Mouse (Mus musculus): ENCODE measurements around the gene Neurl3. TPM values are rescaled to one million over a fixed set of nuclear protein-coding genes. Genes with fewer than 3 reads are reported as not detected.
A peak's percentile ranks its signal among the peaks of the same experiment; 100 is the strongest.

The Neurl3 gene
- total and polyA plus RNA-seq, 3 experiments: 0.92 to 3.3 TPM; not detected in 1

DNA sequence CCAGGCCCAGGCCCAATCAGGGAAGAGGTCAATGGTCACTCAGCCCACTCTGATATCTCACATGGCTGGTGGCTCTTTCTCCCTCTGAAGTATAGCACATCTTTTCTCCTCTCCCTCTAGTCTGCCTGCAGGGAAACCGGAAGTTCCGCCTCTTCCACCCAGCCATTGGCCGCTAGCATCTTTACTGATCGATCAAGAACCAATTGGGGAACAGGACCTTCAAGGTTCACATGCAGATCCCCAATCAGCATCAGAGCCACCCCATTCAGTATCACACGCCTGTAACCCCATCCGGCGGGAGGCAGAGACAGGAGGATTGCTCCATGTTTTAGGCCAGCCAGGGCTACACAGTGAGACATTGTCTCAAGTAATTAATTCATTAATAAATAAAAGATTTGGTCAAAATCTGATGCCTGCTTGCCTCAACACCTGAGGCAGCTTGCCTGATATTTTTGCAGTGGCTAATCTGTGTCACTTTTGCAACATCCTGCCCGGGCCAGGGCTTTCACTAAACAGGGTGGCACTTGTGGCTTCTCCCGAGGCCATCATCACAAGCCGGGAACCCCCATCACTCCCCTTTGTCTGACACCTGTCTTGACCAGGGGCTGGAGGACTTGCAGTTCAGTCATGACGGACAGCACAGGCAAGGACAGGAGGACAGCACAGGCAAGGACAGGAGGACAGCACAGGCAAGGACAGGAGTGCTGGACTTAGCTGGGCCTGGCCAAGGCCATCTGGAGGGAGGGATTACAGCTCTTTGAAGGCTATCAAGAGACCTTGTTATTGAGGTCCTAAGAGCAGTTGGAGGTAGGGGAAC lies 40.7 kb upstream of the Neurl3 start:
- H3K4me1 ChIP-seq (ENCODE audit: control insufficient read depth in 1 of 2, insufficient read depth in 2 of 2, low read length in 2 of 2): 0 out of 4 replicates have a peak, but pooled peaks cover 0 to 4% of the 10 kb centered on the region in 2 experiments
- H3K9ac ChIP-seq (ENCODE audit: control insufficient read depth, low read depth, low read length, poor library complexity, severe bottlenecking): no peak overlapping the region
- no peaks in the 10 kb centered on the region for H3K9me3 ChIP-seq (replicated peaks; ENCODE audit: insufficient read depth, low read length)
- peak overlapping the region in 1 of 2 experiments; percentile 16; a peak in 1 of 4 replicates for H3K4me3 ChIP-seq (ENCODE audit: control insufficient read depth in 1 of 2, insufficient read depth in 1 of 2, low read depth in 2 of 2, low read length in 2 of 2)
- DNase-seq (ENCODE audit: low read depth, low spot score): peak; percentile 91
- no peak overlapping the region for H3K27ac ChIP-seq (ENCODE audit: control insufficient read depth, low read depth, low read length)
- H3K27me3 ChIP-seq (ENCODE audit: control insufficient read depth in 1 of 2, insufficient read depth in 2 of 2, low read length in 2 of 2): no peaks in the 10 kb centered on the region
- TF ChIP-seq HCFC1 (IDR thresholded peaks at IDR 0.05; ENCODE audit: low read depth, low read length): peak; percentile 69; the same call in 1 of the 2 replicates
- peak; percentile 34; the same call in 1 of the 2 replicates for TF ChIP-seq NELFE (IDR thresholded peaks at IDR 0.05; ENCODE audit: low read depth, low read length)
- TF ChIP-seq MYC (IDR thresholded peaks at IDR 0.05; ENCODE audit: low read depth, low read length): peak; percentile 31; the same call in 1 of the 2 replicates
- TF ChIP-seq USF2 (IDR thresholded peaks at IDR 0.05; ENCODE audit: borderline replicate concordance in 1 of 2, insufficient read depth in 1 of 2, low read depth in 1 of 2, low read length in 2 of 2): no peak
- TF ChIP-seq CHD2 (IDR thresholded peaks at IDR 0.05; ENCODE audit: low read length): peak; percentile 36; the same call in 1 of the 2 replicates
- TF ChIP-seq ELF1 (IDR thresholded peaks at IDR 0.05; ENCODE audit: low read depth, low read length): peak; percentile 38; the same call in 1 of the 2 replicates
- TF ChIP-seq POLR2A (IDR thresholded peaks at IDR 0.05; ENCODE audit: control insufficient read depth in 1 of 2, insufficient read depth in 1 of 2, low read depth in 1 of 2, low read length in 2 of 2, poor library complexity in 1 of 2): peak; percentile 22 to 58; a peak in 2 of 4 replicates
- no peak for TF ChIP-seq MXI1 (IDR thresholded peaks at IDR 0.05; ENCODE audit: low read depth, low read length)
- H3K36me3 ChIP-seq (ENCODE audit: control insufficient read depth in 1 of 2, insufficient read depth in 2 of 2, low read length in 2 of 2): no peaks in the 10 kb centered on the region
- no peaks in the 10 kb centered on the region for H3K79me2 ChIP-seq (ENCODE audit: control insufficient read depth, insufficient read depth, low read length, poor library complexity)

GRCm38 (mm10) chr1:36309498-36309901 lies 35.0 kb upstream of the Neurl3 start:
- DNase-seq (ENCODE audit: low read depth, low spot score): no peak
- no peak for TF ChIP-seq CHD1 (IDR thresholded peaks at IDR 0.05; ENCODE audit: low read depth, low read length)
- H3K9me3 ChIP-seq (replicated peaks; ENCODE audit: insufficient read depth, low read length): no peaks in the 10 kb centered on the region
- no peak overlapping the region for H3K4me3 ChIP-seq (ENCODE audit: control insufficient read depth in 1 of 2, insufficient read depth in 1 of 2, low read depth in 2 of 2, low read length in 2 of 2)
- H3K27ac ChIP-seq (ENCODE audit: control insufficient read depth, low read depth, low read length): no peak overlapping the region
- H3K36me3 ChIP-seq (ENCODE audit: control insufficient read depth in 1 of 2, insufficient read depth in 2 of 2, low read length in 2 of 2): peaks cover 0 to 5% of the 10 kb centered on the region in 2 experiments; a peak in 2 of 4 replicates
- H3K27me3 ChIP-seq (ENCODE audit: control insufficient read depth in 1 of 2, insufficient read depth in 2 of 2, low read length in 2 of 2): no peaks in the 10 kb centered on the region
- H3K9ac ChIP-seq (ENCODE audit: control insufficient read depth, low read depth, low read length, poor library complexity, severe bottlenecking): no peak overlapping the region
- H3K4me1 ChIP-seq (ENCODE audit: control insufficient read depth in 1 of 2, insufficient read depth in 2 of 2, low read length in 2 of 2): peaks cover 0 to 14% of the 10 kb centered on the region in 2 experiments; a peak in 3 of 4 replicates
- no peaks in the 10 kb centered on the region; the same call in 1 of the 2 replicates for H3K79me2 ChIP-seq (ENCODE audit: control insufficient read depth, insufficient read depth, low read length, poor library complexity)

DNA sequence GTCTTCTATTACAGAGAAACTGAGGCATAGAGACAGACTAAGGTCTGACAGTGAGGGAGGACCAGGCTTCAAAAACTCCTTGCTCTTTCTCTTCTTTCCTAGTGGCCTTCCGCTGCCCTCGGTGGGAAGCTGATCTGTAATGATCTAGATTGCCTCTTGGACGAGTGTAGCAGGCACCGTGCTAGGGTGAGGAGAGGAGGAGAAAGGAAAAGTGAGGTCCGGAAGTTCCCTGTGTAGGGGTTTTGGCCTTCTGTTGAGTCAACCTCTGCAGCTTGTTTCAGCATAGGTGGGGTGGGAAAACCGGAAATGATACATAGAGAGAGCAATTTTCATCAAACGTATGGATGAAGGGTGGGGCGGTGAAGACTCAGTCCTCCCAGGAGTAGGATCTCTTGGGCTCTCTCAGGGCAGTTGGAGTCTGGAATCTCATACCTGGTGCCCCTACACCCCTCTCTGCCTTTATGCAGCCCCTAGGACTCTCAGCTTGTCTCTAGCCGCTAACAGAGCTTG lies 34.5 kb upstream of the Neurl3 start:
- Histone ChIP-seq H3K4me1 (ENCODE audit: control insufficient read depth in 1 of 2, insufficient read depth in 2 of 2, low read length in 2 of 2) (peaks cover 0 to 14% of the 10 kb centered on the region in 2 experiments; a peak in 3 of 4 replicates), H3K9ac (ENCODE audit: control insufficient read depth, low read depth, low read length, poor library complexity, severe bottlenecking) (no peak overlapping the region), H3K36me3 (ENCODE audit: control insufficient read depth in 1 of 2, insufficient read depth in 2 of 2, low read length in 2 of 2) (peaks cover 0 to 5% of the 10 kb centered on the region in 2 experiments; a peak in 2 of 4 replicates), H3K27me3 (ENCODE audit: control insufficient read depth in 1 of 2, insufficient read depth in 2 of 2, low read length in 2 of 2) (no peaks in the 10 kb centered on the region), H3K4me3 (ENCODE audit: control insufficient read depth in 1 of 2, insufficient read depth in 1 of 2, low read depth in 2 of 2, low read length in 2 of 2) (no peak overlapping the region), H3K27ac (ENCODE audit: control insufficient read depth, low read depth, low read length) (no peak overlapping the region), H3K79me2 (ENCODE audit: control insufficient read depth, insufficient read depth, low read length, poor library complexity) (no peaks in the 10 kb centered on the region; the same call in 1 of the 2 replicates), H3K9me3 (replicated peaks; ENCODE audit: insufficient read depth, low read length) (no peaks in the 10 kb centered on the region)
- no peak for TF ChIP-seq KAT2A (conservative IDR thresholded peaks at IDR 0.05; ENCODE audit: low read depth, low read length)
- TF ChIP-seq BHLHE40 (IDR thresholded peaks at IDR 0.05; ENCODE audit: borderline replicate concordance, low read depth, low read length): no peak
- TF ChIP-seq CHD2 (IDR thresholded peaks at IDR 0.05; ENCODE audit: low read length): no peak
- no peak for TF ChIP-seq CHD1 (IDR thresholded peaks at IDR 0.05; ENCODE audit: low read depth, low read length)
- no peak for TF ChIP-seq TBP (IDR thresholded peaks at IDR 0.05; ENCODE audit: low read depth, low read length)
- TF ChIP-seq ZNF384 (IDR thresholded peaks at IDR 0.05; ENCODE audit: low read depth, low read length): no peak
- TF ChIP-seq GABPA (IDR thresholded peaks at IDR 0.05; ENCODE audit: low read depth, low read length): no peak
- TF ChIP-seq POLR2AphosphoS5 (IDR thresholded peaks at IDR 0.05; ENCODE audit: borderline replicate concordance, low read depth, low read length): no peak
- no peak for TF ChIP-seq ETS1 (IDR thresholded peaks at IDR 0.05; ENCODE audit: low read depth, low read length)
- no peak for TF ChIP-seq POLR2AphosphoS2 (IDR thresholded peaks at IDR 0.05; ENCODE audit: low read length)
- no peak for TF ChIP-seq UBTF (IDR thresholded peaks at IDR 0.05; ENCODE audit: borderline replicate concordance, insufficient read depth, low read depth, low read length)
- no peak for DNase-seq (ENCODE audit: low read depth, low spot score)

All from MEL (cell line).